ENCODE assay signal across 9 mouse cellular contexts in the genomic region with DNA sequence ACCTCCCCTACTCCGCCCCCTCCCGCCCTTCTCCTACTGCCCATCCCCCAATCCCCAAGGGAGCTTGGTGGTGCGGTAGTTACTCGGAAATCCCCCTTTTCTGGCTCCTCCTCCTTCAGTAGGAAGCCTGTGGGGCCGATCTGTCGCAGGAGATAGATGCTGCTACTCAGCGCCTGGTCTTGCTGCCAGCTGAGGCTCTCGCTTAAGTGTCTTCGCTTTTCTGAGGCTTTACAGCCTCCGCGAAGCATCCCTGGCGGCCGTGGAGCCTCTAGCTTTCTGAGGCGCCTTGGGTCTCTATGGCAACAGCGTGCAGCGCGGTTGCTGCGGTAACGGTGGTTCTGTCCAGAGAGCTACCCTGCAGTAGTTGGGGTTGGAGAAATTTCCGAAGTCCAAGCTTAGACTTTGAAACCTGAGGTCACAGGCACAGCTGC. TPM values are rescaled to one million over a fixed set of nuclear protein-coding genes. Genes with fewer than 3 reads are reported as not detected.
DNase-seq lines count a peak whose midpoint lies in the region; ATAC-seq and TF ChIP-seq lines count a peak whose summit lies in the region.
"Had no signal": no experiment of that assay in that cellular context is flagged by ENCODE, and none has a peak within 500 bp of the region (broad histone marks: within the 10 kb centered on the region; RNA-seq: fewer than 3 reads in every experiment).

Gene Zswim2 (minus strand): TSS at position 298 of the 431 bp plus-strand sequence.

- DNase-seq in gastrocnemius, adult 2 months, result peak; percentile 17
- no peak for DNase-seq in gastrocnemius, adult 18-20 months (ENCODE audit: low spot score)
- DNase-seq in cerebellum, postnatal 25 days, result peak; percentile 67 to 76
- DNase-seq in frontal cortex, postnatal 25 days (ENCODE audit: low spot score in 2 of 2), result peak; percentile 85 to 86
- peak; percentile 84 to 89 for DNase-seq in left cerebral cortex, postnatal 10 days (ENCODE audit: extremely low spot score in 1 of 2, low spot score in 2 of 2)
- peak; percentile 2 for DNase-seq in skeletal muscle tissue, adult 2 months (ENCODE audit: low read depth, low spot score)

- peaks cover 2% of the 10 kb centered on the region; the same call in 1 of the 2 replicates for H3K4me1 ChIP-seq in intestine, embryonic 16.5 days (ENCODE audit: control insufficient read depth, insufficient read depth, low read length)
- H3K4me1 ChIP-seq in midbrain, embryonic 12.5 days, result peaks cover 8% of the 10 kb centered on the region; the same call in 1 of the 2 replicates

- H3K9ac ChIP-seq in intestine, embryonic 16.5 days (ENCODE audit: low read depth, low read length), result no peak within 1 kb of the TSS
- H3K9ac ChIP-seq in midbrain, embryonic 12.5 days (replicated peaks), result no peak within 1 kb of the TSS

- WGBS in intestine, embryonic 16.5 days, result 1% methylated on average over 20 of the region's 20 CpGs
- under 1% methylated on average over 20 of the region's 20 CpGs for WGBS in midbrain, embryonic 12.5 days

- peak; percentile 79 for ATAC-seq in intestine, embryonic 16.5 days
- peak; percentile 99 for ATAC-seq in midbrain, embryonic 12.5 days (ENCODE audit: low FRiP score, low read depth)

- no peaks in the 10 kb centered on the region for H3K36me3 ChIP-seq in intestine, embryonic 16.5 days (ENCODE audit: control insufficient read depth, insufficient read depth, low read length)
- H3K36me3 ChIP-seq in midbrain, embryonic 12.5 days, result no peaks in the 10 kb centered on the region

- TF ChIP-seq CTCF in gastrocnemius, adult 2 months (IDR thresholded peaks at IDR 0.05), result no peak

- intact Hi-C loops in gastrocnemius, adult 2 months (cut with DNase I), result no loop called here
- intact Hi-C loops in left cerebral cortex, postnatal 10 days (cut with DNase I), result no loop called here

- H3K4me2 ChIP-seq in intestine, embryonic 16.5 days (ENCODE audit: low read depth, low read length), result 0 out of 2 replicates have a peak within 1 kb of the TSS, but pooled peaks have one; percentile 10
- H3K4me2 ChIP-seq in midbrain, embryonic 12.5 days (replicated peaks), result peak within 1 kb of the TSS; percentile 60

- no peak within 1 kb of the TSS for H3K27ac ChIP-seq in gastrocnemius, adult 2 months
- no peak within 1 kb of the TSS for H3K27ac ChIP-seq in intestine, embryonic 16.5 days (ENCODE audit: low read length)
- peak within 1 kb of the TSS; percentile 76 for H3K27ac ChIP-seq in midbrain, embryonic 12.5 days (replicated peaks)

- no peaks in the 10 kb centered on the region for H3K27me3 ChIP-seq in intestine, embryonic 16.5 days (replicated peaks; ENCODE audit: control insufficient read depth, insufficient read depth, low read length)
- no peaks in the 10 kb centered on the region for H3K27me3 ChIP-seq in midbrain, embryonic 12.5 days

- peak within 1 kb of the TSS; percentile 45 for H3K4me3 ChIP-seq in gastrocnemius, adult 2 months
- no peak within 1 kb of the TSS for H3K4me3 ChIP-seq in intestine, embryonic 16.5 days (ENCODE audit: low read length)
- H3K4me3 ChIP-seq in midbrain, embryonic 12.5 days, result peak within 1 kb of the TSS; percentile 38

- H3K9me3 ChIP-seq in intestine, embryonic 16.5 days (ENCODE audit: control insufficient read depth, low read length), result no peaks in the 10 kb centered on the region
- H3K9me3 ChIP-seq in midbrain, embryonic 12.5 days, result no peaks in the 10 kb centered on the region

RNA-seq across cellular contexts. Expression of gene Zswim2, which starts in this region (rescaled TPM):
- total RNA-seq in gastrocnemius, adult 2 months (2021), result not detected
- total RNA-seq in gastrocnemius, adult 18-20 months (2021), result not detected
- not detected in 2 replicates for polyA plus RNA-seq in intestine, embryonic 16.5 days (2015; fragmentation: Nextera tagmentation; extraction: Ambion mirVana)
- not detected for total RNA-seq in left cerebral cortex, postnatal 10 days (2021)
- not detected in 2 replicates for polyA plus RNA-seq in midbrain, embryonic 12.5 days (2016; fragmentation: Nextera tagmentation; extraction: Ambion mirVana)
- polyA plus RNA-seq: C2C12 had no signal

Comparison
In these comparisons a context has a peak if more than half of its experiments do, and no peak if none do; other contexts are left out.
1. Peak in DNase-seq and H3K4me3 ChIP-seq in gastrocnemius, adult 2 months; RNA of the gene not detected or under 1 TPM.
2. Peak in ATAC-seq and H3K4me2 ChIP-seq in intestine, embryonic 16.5 days; RNA of the gene not detected or under 1 TPM.
3. Peak in DNase-seq in left cerebral cortex, postnatal 10 days; RNA of the gene not detected or under 1 TPM.
4. Peak in ATAC-seq, H3K4me3 ChIP-seq, H3K27ac ChIP-seq and H3K4me2 ChIP-seq in midbrain, embryonic 12.5 days; RNA of the gene not detected or under 1 TPM.